Mouse (Mus musculus) bone marrow macrophage, adult 2 months (primary cell): ENCODE results near the gene Spns1. TPM values are rescaled to one million over a fixed set of nuclear protein-coding genes. Genes with fewer than 3 reads are reported as not detected.
"Not testable (repeated sequence)": the region's sequence is repeated elsewhere in the genome, so short reads cannot be mapped to it uniquely, and the experiment has no call there.

ENCODE experiments used
- H3K27ac ChIP-seq: 2 replicates; pipeline ENCODE4 v1.5.1; 2012; ENCODE audit warnings: low read depth, low read length; ENCODE audit not compliant: insufficient read depth
- H3K4me1 ChIP-seq: 2 replicates; pipeline ENCODE4 v1.6.1; 2012; ENCODE audit warnings: low read length; ENCODE audit not compliant: control insufficient read depth, insufficient read depth
- H3K4me3 ChIP-seq: 2 replicates; pipeline ENCODE4 v1.5.1; 2012; ENCODE audit warnings: mild to moderate bottlenecking, low read length, moderate library complexity; ENCODE audit not compliant: insufficient read depth
- CTCF ChIP-seq: IDR thresholded peaks from 2 replicates; pipeline ENCODE4 v1.5.1; 2012; ENCODE audit warnings: low read depth, mild to moderate bottlenecking, low read length, moderate library complexity
- POLR2A ChIP-seq: IDR thresholded peaks from 2 replicates; pipeline ENCODE4 v1.6.1; 2012; ENCODE audit warnings: mild to moderate bottlenecking, low read depth, low read length, borderline replicate concordance
- polyA plus RNA-seq: library from polyadenylated mRNA; stranded (reverse); fragments of >200 nt; gene quantifications from 2 replicates; pipeline ENCODE4 v1.2.4, GENCODE M21; 2012; ENCODE audit not compliant: missing spikeins, insufficient read depth, insufficient read length

Gene Spns1
- polyA plus RNA-seq, 1 experiment, result 41.1 TPM

DNA sequence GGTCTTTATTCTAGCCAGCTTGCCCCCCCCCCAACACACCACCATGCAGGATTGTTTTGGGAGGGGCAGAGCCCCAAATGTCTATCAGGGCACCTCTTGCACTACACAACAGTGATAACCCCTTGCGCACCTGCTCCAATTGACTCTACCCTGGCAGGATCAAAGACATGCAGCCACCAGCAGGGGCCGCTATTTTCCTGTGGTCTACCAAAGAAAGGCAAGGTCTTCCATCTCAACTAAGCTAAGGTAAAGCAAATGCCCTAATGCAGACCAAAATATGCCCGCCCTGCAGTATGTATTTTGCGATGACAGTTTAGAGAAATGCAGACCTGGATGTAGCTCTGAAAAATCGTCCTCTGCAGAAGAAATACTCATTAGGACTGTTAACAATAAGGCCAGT lies 22.3 kb upstream of the Spns1 start:
- no peak for TF ChIP-seq POLR2A
- TF ChIP-seq CTCF, result peak; percentile 90
- Histone ChIP-seq H3K4me1 (peaks cover 3% of the 10 kb centered on the region), H3K27ac (no peak overlapping the region), H3K4me3 (no peak overlapping the region)

- peaks cover 3% of the 10 kb centered on the region for H3K4me1 ChIP-seq
- no peak for TF ChIP-seq CTCF
These were observed 20.6 kb upstream of the Spns1 start for GRCm38 (mm10) chr7:126397822-126398221.

GRCm38 (mm10) chr7:126397221-126397620 lies 20.0 kb upstream of the Spns1 start:
- Histone ChIP-seq H3K4me1 (peaks cover 3% of the 10 kb centered on the region), H3K27ac (no peak overlapping the region), H3K4me3 (no peak overlapping the region)
- no peak for TF ChIP-seq CTCF
- TF ChIP-seq POLR2A, result no peak

More at GRCm38 (mm10) chr7:126397822-126398221, 20.6 kb upstream of the Spns1 start:
- H3K27ac ChIP-seq, result no peak overlapping the region
- H3K4me3 ChIP-seq, result no peak overlapping the region

DNA sequence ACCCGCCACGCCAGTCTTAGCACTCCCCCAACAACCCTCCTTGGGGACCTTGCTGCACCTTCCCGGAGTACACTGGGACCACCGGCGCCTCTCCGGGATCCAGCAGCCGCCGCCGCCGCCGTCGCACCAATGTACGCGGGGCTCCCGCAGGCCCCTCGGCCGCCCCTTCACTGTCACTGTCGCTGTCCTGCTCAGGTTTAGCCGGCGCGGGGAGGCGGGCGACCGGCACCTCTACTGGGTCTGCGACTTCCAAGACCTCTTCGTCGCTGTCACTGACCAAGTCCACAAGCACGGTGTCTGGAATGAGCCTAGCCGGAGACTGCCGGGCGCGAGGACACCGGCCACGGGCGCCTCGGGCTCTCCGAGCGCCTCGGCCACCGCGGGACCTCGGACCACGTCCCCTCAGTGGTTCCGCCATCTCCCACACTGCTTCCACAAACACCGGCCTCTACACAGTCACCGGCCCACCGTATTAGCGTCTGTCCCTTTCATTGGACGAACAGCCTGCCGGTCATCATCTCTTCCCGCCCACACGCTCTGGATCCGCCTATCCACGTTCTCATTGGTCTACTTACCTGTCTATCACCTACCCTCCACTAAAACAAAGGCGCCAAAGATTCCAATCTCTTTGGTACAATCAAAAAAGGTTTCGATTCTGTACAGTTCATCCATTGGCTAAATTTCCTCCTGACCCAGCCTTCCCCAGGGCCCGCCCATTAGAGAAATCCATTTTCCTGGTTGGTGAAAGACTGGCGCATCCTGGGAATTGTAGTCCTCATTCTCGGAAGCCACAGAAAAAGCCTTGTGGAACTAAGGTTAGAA lies 19.3 kb upstream of the Spns1 start, which contains the start of gene Nfatc2ip:
Nfatc2ip (minus strand) TSS at position 440 of the 822 bp plus-strand sequence.
- Histone ChIP-seq H3K4me1 (peaks cover 3% of the 10 kb centered on the region), H3K27ac (no peak within 1 kb of the TSS), H3K4me3 (peak within 1 kb of the TSS; percentile 73)
- no peak for TF ChIP-seq POLR2A

GRCm38 (mm10) chr7:126392086-126392884 lies 15.0 kb upstream of the Spns1 start:
- not testable (repeated sequence) for H3K27ac ChIP-seq, H3K4me3 ChIP-seq, H3K4me1 ChIP-seq

DNA sequence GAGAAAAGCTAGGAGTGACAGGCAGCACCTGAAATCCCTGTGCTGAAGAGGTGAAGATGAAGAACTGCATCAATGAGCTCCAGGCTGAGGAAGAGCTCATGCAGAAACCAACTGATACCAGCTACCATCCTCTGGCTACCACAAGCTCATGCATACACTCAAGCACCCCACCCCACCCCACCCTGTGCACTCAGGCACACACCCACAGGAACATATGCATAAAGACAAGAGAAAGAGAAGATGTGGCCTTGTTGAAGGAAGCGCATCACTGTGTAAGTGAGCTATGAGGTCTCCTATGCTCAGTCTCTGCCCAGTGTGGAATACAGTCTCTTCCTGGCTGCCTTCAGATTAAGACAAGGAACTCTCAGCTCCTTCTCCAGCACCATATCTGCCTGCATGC lies 10.9 kb upstream of the Spns1 start:
- Histone ChIP-seq H3K4me1 (no peaks in the 10 kb centered on the region), H3K27ac (no peak overlapping the region), H3K4me3 (no peak overlapping the region)
- no peak for TF ChIP-seq CTCF
- TF ChIP-seq POLR2A, result no peak

DNA sequence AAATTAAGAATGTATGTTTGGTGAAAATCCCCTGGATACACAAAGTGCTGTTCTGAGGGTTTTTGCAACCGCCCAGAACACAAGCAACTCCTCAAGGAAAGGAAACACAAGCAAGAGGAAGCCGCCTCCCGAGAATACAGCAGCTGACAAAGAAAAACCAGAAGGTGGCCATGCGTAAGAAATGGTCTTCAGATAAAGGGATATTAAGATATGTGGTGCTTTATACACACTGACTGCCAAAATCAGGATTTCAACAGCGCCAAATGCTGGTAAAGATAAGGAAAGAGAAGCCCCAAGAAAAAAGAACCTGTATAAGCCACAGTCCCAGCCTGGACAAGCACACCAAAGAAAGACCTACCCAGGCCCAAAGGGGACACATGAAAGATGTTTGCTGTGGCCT lies 6.3 kb upstream of the Spns1 start:
- Histone ChIP-seq H3K27ac (no peak overlapping the region), H3K4me1 (no peaks in the 10 kb centered on the region), H3K4me3 (no peak overlapping the region)
- no peak for TF ChIP-seq CTCF
- TF ChIP-seq POLR2A, result no peak

- Histone ChIP-seq H3K4me1 (peaks cover 19% of the 10 kb centered on the region), H3K4me3 (peak overlapping the region; percentile 64), H3K27ac (peak overlapping the region; percentile 57)
- TF ChIP-seq POLR2A (no peak), CTCF (no peak)
These were observed 360 bp downstream of the Spns1 start for GRCm38 (mm10) chr7:126376903-126377277.

- Histone ChIP-seq H3K4me1 (peaks cover 19% of the 10 kb centered on the region), H3K4me3 (peak overlapping the region; percentile 64), H3K27ac (peak overlapping the region; percentile 29)
- TF ChIP-seq POLR2A (no peak), CTCF (no peak)
These were observed 2.2 kb downstream of the Spns1 start for GRCm38 (mm10) chr7:126375012-126375411.

DNA sequence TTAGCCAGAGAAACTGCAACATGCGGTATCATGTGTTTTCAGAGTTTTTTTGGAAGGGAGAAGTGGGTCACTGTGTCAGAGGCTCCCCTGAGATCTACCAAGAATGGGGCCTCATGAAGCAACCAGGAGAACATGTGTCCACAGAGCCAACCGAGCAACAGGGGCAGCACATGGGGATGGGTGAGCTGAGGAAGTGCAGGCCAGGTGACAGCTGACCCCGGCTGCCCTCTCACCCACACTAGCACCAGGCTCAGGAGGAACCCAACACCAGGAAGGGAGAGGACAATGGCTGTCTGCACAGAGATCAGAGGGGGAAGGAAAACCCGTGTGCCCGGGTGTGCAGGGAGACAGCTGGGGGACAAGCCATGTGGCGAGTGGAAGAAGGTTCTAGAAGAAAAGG lies 2.7 kb downstream of the Spns1 start:
- TF ChIP-seq CTCF (no peak), POLR2A (no peak)
- Histone ChIP-seq H3K27ac (peak overlapping the region; percentile 29), H3K4me3 (peak overlapping the region; percentile 64), H3K4me1 (peaks cover 19% of the 10 kb centered on the region)

DNA sequence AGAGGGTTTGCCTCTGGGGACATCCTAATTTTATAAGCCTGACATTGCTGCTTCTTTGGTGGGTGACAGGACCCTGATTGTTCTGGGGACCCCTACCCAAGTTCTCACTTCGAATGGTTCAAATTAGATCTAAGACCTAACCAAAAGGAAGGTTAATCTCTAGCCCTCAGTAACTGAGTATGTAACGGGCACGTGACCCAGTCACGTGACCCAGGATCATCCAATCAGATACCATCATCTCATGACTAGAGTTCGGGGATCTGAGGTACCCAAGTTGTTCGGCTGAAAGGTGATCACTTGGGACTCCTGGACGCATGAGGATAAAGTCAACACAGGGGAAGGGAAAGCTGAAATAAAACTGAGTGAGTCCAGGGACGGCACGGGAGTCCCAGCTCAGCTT lies 4.2 kb downstream of the Spns1 start:
- no peak overlapping the region for H3K4me3 ChIP-seq
- peaks cover 16% of the 10 kb centered on the region for H3K4me1 ChIP-seq
- no peak overlapping the region for H3K27ac ChIP-seq
- TF ChIP-seq POLR2A, result no peak
- TF ChIP-seq CTCF, result no peak
